ENCODE assay signal across 13 mouse cellular contexts in genomic region chr4:52284909-52285308, GRCm38 (mm10).
"Had no signal": no experiment of that assay in that cellular context is flagged by ENCODE, and none has a peak within 500 bp of the region (broad histone marks: within the 10 kb centered on the region; RNA-seq: fewer than 3 reads in every experiment).

No protein-coding gene starts in this region.

- H3K4me1 ChIP-seq: kidney, embryonic 15.5 days; limb, embryonic 15.5 days; liver, embryonic 12.5 days; midbrain, embryonic 10.5 days; neural tube, embryonic 12.5 days had no signal

- ATAC-seq: intestine, embryonic 16.5 days; liver, embryonic 12.5 days had no signal

- H3K4me3 ChIP-seq: kidney, embryonic 15.5 days; limb, embryonic 15.5 days; liver, embryonic 12.5 days; midbrain, embryonic 10.5 days; neural tube, embryonic 12.5 days had no signal

- H3K36me3 ChIP-seq: kidney, embryonic 15.5 days; limb, embryonic 15.5 days; liver, embryonic 12.5 days; midbrain, embryonic 10.5 days; neural tube, embryonic 12.5 days had no signal

- H3K4me2 ChIP-seq: kidney, embryonic 15.5 days; limb, embryonic 15.5 days; liver, embryonic 12.5 days; lung, embryonic 14.5 days; neural tube, embryonic 12.5 days had no signal

- H3K9me3 ChIP-seq: kidney, embryonic 15.5 days; limb, embryonic 15.5 days; liver, embryonic 12.5 days; midbrain, embryonic 10.5 days; neural tube, embryonic 12.5 days had no signal

- H3K9ac ChIP-seq: kidney, embryonic 15.5 days; limb, embryonic 15.5 days; liver, embryonic 12.5 days; lung, embryonic 14.5 days; neural tube, embryonic 12.5 days had no signal

- H3K27ac ChIP-seq: kidney, embryonic 15.5 days; limb, embryonic 15.5 days; liver, embryonic 12.5 days; midbrain, embryonic 10.5 days; neural tube, embryonic 12.5 days had no signal

- DNase-seq: kidney, adult 2 months; kidney, postnatal 14 days; lung, embryonic 14.5 days; lung, postnatal 10 days; lung, postnatal 4 days; midbrain, embryonic 14.5 days; thymus, postnatal 36 days had no signal

- H3K27me3 ChIP-seq: kidney, embryonic 15.5 days; limb, embryonic 15.5 days; liver, embryonic 12.5 days; neural tube, embryonic 12.5 days had no signal
